Mouse (Mus musculus) heart, embryonic 10.5 days (tissue): ENCODE measurements around the gene Scai. TPM values are rescaled to one million over a fixed set of nuclear protein-coding genes. Genes with fewer than 3 reads are reported as not detected.
A peak's percentile ranks its signal among the peaks of the same experiment; 100 is the strongest.
"Not testable (repeated sequence)": the region's sequence is repeated elsewhere in the genome, so short reads cannot be mapped to it uniquely, and the experiment has no call there.

Source experiments
- DNase-seq: peaks from one replicate; pipeline ENCODE4 v3.0.0-alpha.2; 2017; ENCODE audit warnings: low spot score
- H3K27ac ChIP-seq: fragments of 300-500 bp; sonication (generic); 2 replicates; pipeline ENCODE4 v1.5.1; 2016; ENCODE audit warnings: mild to moderate bottlenecking
- H3K27me3 ChIP-seq: fragments of 300-500 bp; sonication (generic); 2 replicates; pipeline ENCODE4 v1.6.1; 2016; ENCODE audit warnings: mild to moderate bottlenecking; ENCODE audit not compliant: poor library complexity, insufficient read depth, severe bottlenecking
- H3K36me3 ChIP-seq: fragments of 300-500 bp; sonication (generic); 2 replicates; pipeline ENCODE4 v1.6.1; 2016; ENCODE audit warnings: mild to moderate bottlenecking, moderate library complexity
- H3K4me1 ChIP-seq: fragments of 300-500 bp; sonication (generic); 2 replicates; pipeline ENCODE4 v1.6.1; 2016; ENCODE audit warnings: mild to moderate bottlenecking
- H3K4me3 ChIP-seq: fragments of 300-500 bp; sonication (generic); 2 replicates; pipeline ENCODE4 v1.5.1; 2016; ENCODE audit warnings: mild to moderate bottlenecking, moderate library complexity
- H3K9me3 ChIP-seq: fragments of 300-500 bp; sonication (generic); 2 replicates; pipeline ENCODE4 v1.6.1; 2016; ENCODE audit warnings: mild to moderate bottlenecking, moderate library complexity
- WGBS: fragments of 180-500 bp; shearing (Covaris S2); methylation state at CpG from one replicate; pipeline ENCODE4 v1.1.7; 2016; 5-methylcytosine and 5-hydroxymethylcytosine counted together
- polyA plus RNA-seq: library from polyadenylated mRNA; unstranded; fragments of >200 nt; fragmentation: Nextera tagmentation; extraction: Ambion mirVana; gene quantifications from 2 replicates; pipeline ENCODE4 v1.2.1, GENCODE M21; 2016

Gene Scai
- 7.1 and 7.3 TPM in 2 replicates for polyA plus RNA-seq

GRCm38 (mm10) chr2:39190561-39191056, at the start of gene Scai:
Gene Scai, minus strand, starts transcription at chr2:39190734.
- H3K4me1 ChIP-seq, result peaks cover 12% of the 10 kb centered on the region; the same call in 1 of the 2 replicates
- peak within 1 kb of the TSS; percentile 92 for H3K4me3 ChIP-seq
- no peaks in the 10 kb centered on the region for H3K27me3 ChIP-seq
- H3K36me3 ChIP-seq, result no peaks in the 10 kb centered on the region
- DNase-seq, result peak; percentile 99
- peak within 1 kb of the TSS; percentile 93 for H3K27ac ChIP-seq
- WGBS, result under 1% methylated on average over 41 of the region's 41 CpGs
- H3K9me3 ChIP-seq, result no peaks in the 10 kb centered on the region

GRCm38 (mm10) chr2:39226731-39227130, 36.2 kb upstream of the Scai start:
- H3K4me3 ChIP-seq, result peak overlapping the region; percentile 83
- DNase-seq, result no peak
- no peaks in the 10 kb centered on the region for H3K9me3 ChIP-seq
- 28% methylated on average over 3 of the region's 3 CpGs for WGBS
- peaks cover 9% of the 10 kb centered on the region for H3K4me1 ChIP-seq
- H3K27me3 ChIP-seq, result no peaks in the 10 kb centered on the region
- peak overlapping the region; percentile 94; the same call in 1 of the 2 replicates for H3K27ac ChIP-seq
- H3K36me3 ChIP-seq, result no peaks in the 10 kb centered on the region

DNA sequence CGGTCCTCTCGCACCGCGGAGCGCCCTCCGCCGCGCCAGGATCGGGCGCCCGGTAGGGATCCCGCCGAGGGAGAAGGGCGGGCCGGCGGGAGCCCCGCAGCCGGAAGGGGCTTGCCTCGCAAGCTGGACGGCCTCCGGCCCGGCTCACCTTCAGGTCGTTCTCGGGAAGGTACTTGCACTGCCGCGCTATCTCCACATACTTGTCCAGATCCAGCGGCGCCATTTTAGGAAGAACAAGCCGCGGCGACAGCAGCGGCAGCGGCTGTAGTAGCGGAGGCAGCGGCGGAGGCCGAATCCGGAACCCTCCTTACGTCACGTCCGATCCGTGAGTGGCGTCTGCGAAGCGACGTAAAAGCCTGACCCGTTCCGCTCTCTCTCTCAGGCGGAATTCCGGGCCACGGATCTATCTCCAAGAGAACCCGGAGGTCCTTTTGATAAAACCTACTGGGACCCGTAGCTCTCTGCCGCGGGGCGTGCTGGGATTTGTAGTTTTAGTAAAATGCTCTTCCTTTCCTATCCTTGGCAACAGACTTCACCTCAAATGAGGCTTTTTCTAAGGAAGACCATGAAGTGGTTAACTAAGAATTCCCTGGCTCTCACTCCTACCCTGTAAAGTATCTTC, 35.6 kb upstream of the Scai start, which contains the start of gene Ppp6c:
Gene Ppp6c, minus strand, starts transcription at position 433 of the 622 bp plus-strand sequence.
- Histone ChIP-seq H3K36me3 (no peaks in the 10 kb centered on the region), H3K4me3 (peak within 1 kb of the TSS; percentile 83), H3K9me3 (no peaks in the 10 kb centered on the region), H3K27me3 (no peaks in the 10 kb centered on the region), H3K27ac (peak within 1 kb of the TSS; percentile 94), H3K4me1 (peaks cover 9% of the 10 kb centered on the region)
- peak; percentile 98 for DNase-seq
- under 1% methylated on average over 56 of the region's 56 CpGs for WGBS

DNA sequence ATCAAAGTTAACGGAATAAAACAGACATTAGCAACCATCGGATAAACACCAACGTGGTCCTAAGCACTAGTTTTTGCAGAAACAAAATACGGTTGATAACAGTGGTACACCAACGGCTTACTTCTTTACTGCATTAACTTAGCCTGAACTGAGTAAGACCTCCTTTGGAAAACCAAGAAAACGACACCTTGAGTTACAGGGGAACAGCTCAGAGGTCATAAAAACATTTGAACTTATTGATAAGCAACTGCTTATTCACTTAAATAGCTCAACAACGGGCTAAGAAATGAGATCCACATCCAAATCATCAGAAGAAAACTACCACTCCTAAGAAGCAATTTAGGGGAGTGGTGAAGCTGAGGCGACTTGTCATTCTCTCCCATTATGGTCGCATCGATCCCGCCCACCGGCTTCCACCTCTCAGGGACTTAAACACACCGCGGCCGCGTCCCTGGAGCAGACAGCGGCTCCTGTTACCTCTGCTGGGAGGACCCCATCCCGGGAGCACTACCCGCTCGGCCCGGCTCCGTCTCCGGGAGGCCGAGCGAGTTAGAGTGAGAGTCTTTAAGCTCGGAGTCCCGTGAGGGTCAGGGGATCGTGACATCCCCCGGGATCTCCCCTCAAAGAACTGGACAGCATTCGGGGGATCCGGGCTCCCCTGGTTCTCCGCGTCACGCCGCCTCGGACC, 34.9 kb upstream of the Scai start:
- DNase-seq, result peak; percentile 75
- H3K36me3 ChIP-seq, H3K9me3 ChIP-seq, H3K4me1 ChIP-seq, H3K27me3 ChIP-seq: not testable (repeated sequence)
- WGBS, result 4% methylated on average over 36 of the region's 36 CpGs
- Histone ChIP-seq H3K4me3 (peak overlapping the region; percentile 83), H3K27ac (peak overlapping the region; percentile 94)

DNA sequence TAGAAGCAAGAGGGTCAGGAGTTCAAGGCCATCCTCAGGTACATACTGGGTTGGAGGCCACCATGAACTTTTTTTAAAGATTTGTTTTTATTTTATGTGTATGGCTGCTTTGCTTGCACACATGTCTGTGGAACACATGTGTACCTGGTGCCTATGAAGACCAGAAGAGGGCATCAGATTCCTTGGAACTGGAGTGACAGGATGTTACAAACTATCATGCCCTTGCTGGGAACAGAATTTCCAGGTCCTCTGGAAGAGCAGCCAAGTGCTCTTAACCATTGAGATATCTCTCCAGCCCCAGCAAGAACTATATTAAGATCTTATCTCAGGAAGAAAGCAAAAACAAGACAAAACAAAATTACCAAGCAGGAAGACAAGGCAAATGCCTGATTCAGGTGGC, 34.1 kb upstream of the Scai start:
- H3K4me3 ChIP-seq, result no peak overlapping the region; the same call in 1 of the 2 replicates
- H3K27me3 ChIP-seq, result no peaks in the 10 kb centered on the region
- peaks cover 9% of the 10 kb centered on the region for H3K4me1 ChIP-seq
- DNase-seq, result no peak
- H3K27ac ChIP-seq, result no peak overlapping the region
- H3K36me3 ChIP-seq, result no peaks in the 10 kb centered on the region
- no peaks in the 10 kb centered on the region for H3K9me3 ChIP-seq

DNA sequence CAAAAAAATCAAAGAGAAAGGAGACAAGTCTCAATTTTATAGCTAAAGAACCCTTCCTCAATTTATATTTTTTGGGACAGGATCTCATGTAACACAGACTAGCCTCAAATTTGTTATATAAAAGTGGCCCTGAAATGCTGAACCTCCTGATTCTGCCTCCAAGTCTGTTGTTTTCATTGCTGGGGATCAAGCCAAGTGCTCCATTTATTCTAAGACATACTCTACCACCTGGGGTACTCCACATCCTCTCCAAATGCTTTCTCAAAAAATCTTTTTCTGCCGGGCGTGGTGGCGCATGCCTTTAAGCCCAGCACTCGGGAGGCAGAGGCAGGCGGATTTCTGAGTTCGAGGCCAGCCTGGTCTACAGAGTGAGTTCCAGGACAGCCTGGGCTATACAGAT, 29.5 kb upstream of the Scai start:
- H3K27me3 ChIP-seq, result no peaks in the 10 kb centered on the region
- no peak overlapping the region for H3K4me3 ChIP-seq
- H3K36me3 ChIP-seq, result no peaks in the 10 kb centered on the region
- 92% methylated on average over 6 of the region's 6 CpGs for WGBS
- H3K9me3 ChIP-seq, result no peaks in the 10 kb centered on the region
- H3K27ac ChIP-seq, result no peak overlapping the region
- peaks cover 11% of the 10 kb centered on the region for H3K4me1 ChIP-seq
- no peak for DNase-seq

DNA sequence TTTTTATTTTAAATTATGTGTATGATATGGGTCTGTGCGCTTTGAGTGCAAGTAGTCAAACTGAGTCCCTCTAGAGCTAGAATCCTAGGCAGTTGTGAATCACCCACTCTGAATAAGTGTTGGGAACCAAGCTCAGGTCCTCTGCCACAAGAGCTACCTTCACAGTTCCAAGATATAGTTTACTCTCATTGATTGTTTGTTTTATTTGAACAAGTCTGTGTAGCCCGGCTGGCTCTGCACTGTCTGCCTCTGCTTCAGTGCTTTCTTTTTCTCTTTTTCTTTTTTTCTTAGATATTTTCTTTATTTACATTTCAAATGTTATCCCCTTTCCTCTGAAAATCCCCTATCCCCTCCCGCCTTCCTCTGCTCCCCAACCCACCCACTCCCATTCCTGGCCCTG, 28.5 kb upstream of the Scai start:
- no peaks in the 10 kb centered on the region for H3K27me3 ChIP-seq
- no peak overlapping the region for H3K4me3 ChIP-seq
- H3K27ac ChIP-seq, result no peak overlapping the region
- no peaks in the 10 kb centered on the region for H3K9me3 ChIP-seq
- 96% methylated on average over 3 of the region's 3 CpGs for WGBS
- H3K36me3 ChIP-seq, result no peaks in the 10 kb centered on the region
- DNase-seq, result no peak
- H3K4me1 ChIP-seq, result 0 out of 2 replicates have a peak, but pooled peaks cover 2% of the 10 kb centered on the region

DNA sequence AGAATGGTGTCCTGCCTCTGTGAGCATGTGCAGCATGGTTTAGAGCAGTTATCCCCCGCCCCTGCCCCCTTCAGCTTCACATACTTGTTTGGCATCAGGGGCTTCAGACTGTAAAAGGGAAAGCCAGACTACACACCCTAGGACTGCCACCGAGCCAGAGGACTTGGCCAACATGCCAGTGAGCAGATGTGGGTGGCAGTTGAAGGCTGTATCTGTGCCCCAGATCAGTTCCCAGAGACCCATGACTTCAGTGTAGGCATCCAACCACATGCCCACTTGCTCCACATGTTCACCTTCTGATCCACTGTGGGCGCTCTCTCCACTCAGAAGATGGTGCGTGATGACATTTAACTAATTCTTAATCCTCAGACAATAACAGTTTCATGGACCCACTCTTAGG, 26.6 kb upstream of the Scai start:
- Histone ChIP-seq H3K4me1 (0 out of 2 replicates have a peak, but pooled peaks cover 2% of the 10 kb centered on the region), H3K27ac (no peak overlapping the region), H3K4me3 (no peak overlapping the region), H3K9me3 (no peaks in the 10 kb centered on the region), H3K27me3 (no peaks in the 10 kb centered on the region), H3K36me3 (no peaks in the 10 kb centered on the region)
- no peak for DNase-seq
- WGBS, result 94% methylated on average over 4 of the region's 4 CpGs

DNA sequence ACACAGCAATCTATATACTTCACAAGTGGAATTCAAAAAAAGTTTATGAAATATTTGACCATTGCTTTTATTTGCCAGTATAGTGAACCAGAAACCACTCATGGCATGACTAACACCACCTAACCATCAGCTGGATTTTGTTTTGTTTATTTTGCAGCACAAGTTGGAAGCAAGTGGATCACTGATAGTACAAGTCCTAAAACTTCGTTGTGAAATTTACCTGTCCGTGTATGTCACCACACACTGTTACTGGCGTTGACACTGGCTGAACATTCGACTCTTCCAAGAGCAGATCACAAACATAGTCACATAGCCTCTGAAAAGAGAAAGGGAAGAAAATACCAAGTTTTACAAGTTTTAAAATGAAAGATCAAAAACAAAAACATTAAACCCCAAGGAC, 20.2 kb upstream of the Scai start:
- 93% methylated on average over 4 of the region's 4 CpGs for whole genome bisulfite sequencing
- no peaks in the 10 kb centered on the region for H3K4me1 ChIP-seq
- H3K27me3 ChIP-seq, result no peaks in the 10 kb centered on the region
- no peak for DNase-seq
- H3K36me3 ChIP-seq, result peaks cover 10% of the 10 kb centered on the region
- H3K9me3 ChIP-seq, result no peaks in the 10 kb centered on the region
- H3K4me3 ChIP-seq, result no peak overlapping the region
- no peak overlapping the region for H3K27ac ChIP-seq

DNA sequence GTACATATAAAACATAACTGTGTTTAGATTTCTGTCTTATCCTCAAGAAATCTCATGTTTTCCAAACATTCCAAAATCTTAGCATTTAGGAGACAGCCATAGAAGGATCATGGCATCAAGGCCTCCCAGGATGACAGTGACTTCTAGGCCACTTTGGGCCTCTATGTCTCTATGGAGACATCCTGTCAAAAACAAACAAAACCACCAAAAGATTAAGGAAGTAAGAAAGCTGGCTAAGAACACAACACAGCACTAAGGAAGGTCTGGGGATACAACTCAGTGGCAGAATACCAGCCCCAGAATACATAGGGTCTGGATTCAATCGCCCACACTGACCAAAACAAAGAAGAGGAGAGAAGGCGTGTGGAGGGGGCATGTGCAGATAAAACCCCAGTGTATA, 12.8 kb upstream of the Scai start:
- Histone ChIP-seq H3K9me3 (no peaks in the 10 kb centered on the region), H3K36me3 (peaks cover 27% of the 10 kb centered on the region), H3K27ac (no peak overlapping the region), H3K4me1 (no peaks in the 10 kb centered on the region), H3K4me3 (no peak overlapping the region), H3K27me3 (no peaks in the 10 kb centered on the region)
- no peak for DNase-seq
- 80% methylated on average over 2 of the region's 2 CpGs for WGBS

- peaks cover 12% of the 10 kb centered on the region for H3K36me3 ChIP-seq
- no peaks in the 10 kb centered on the region for H3K9me3 ChIP-seq
- 82% methylated on average over 2 of the region's 2 CpGs for WGBS
- peaks cover 7% of the 10 kb centered on the region; the same call in 1 of the 2 replicates for H3K4me1 ChIP-seq
- H3K27me3 ChIP-seq, result no peaks in the 10 kb centered on the region
- no peak overlapping the region for H3K27ac ChIP-seq
- DNase-seq, result no peak
- H3K4me3 ChIP-seq, result no peak overlapping the region
These were observed 4.3 kb upstream of the Scai start for GRCm38 (mm10) chr2:39194809-39195208.

GRCm38 (mm10) chr2:39189961-39190560, 473 bp downstream of the Scai start:
- peak overlapping the region; percentile 93 for H3K27ac ChIP-seq
- no peaks in the 10 kb centered on the region for H3K9me3 ChIP-seq
- peak; percentile 82 for DNase-seq
- no peaks in the 10 kb centered on the region for H3K27me3 ChIP-seq
- H3K4me3 ChIP-seq, result peak overlapping the region; percentile 92
- under 1% methylated on average over 39 of the region's 39 CpGs for WGBS
- H3K4me1 ChIP-seq, result peaks cover 12% of the 10 kb centered on the region; the same call in 1 of the 2 replicates
- H3K36me3 ChIP-seq, result no peaks in the 10 kb centered on the region

DNA sequence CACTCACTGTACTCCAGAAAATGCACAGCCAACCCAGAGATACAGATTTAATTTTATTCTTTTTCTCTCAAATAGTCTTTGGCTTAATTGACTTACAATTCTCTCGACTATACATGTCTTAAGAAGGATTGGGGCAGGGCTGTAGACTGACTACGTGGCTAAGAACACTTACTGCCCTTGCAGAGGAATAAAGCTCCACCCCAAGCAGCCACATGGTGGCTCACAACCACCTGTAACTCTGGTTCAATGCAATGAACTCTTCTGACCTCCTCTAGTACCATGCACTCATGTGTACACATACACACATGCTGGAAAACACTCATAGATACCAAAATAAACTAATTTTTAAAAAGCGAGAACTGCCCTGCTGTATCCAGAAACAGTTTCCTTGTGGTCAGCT, 4.6 kb downstream of the Scai start:
- peaks cover 14% of the 10 kb centered on the region; the same call in 1 of the 2 replicates for H3K36me3 ChIP-seq
- no peak for DNase-seq
- H3K9me3 ChIP-seq, result no peaks in the 10 kb centered on the region
- no peaks in the 10 kb centered on the region for H3K27me3 ChIP-seq
- no peak overlapping the region for H3K27ac ChIP-seq
- 75% methylated on average over 3 of the region's 3 CpGs for WGBS
- H3K4me3 ChIP-seq, result no peak overlapping the region
- peaks cover 11% of the 10 kb centered on the region; the same call in 1 of the 2 replicates for H3K4me1 ChIP-seq
